Mouse (Mus musculus) lung, adult 2 months (tissue): Measurements from ENCODE around the gene Stom. TPM values are rescaled to one million over a fixed set of nuclear protein-coding genes. Genes with fewer than 3 reads are reported as not detected.
A peak's percentile ranks its signal among the peaks of the same experiment; 100 is the strongest.

Experiments used
- DNase-seq: peaks from one replicate; pipeline ENCODE4 v3.0.0; 2022
- H3K4me1 ChIP-seq: fragments of 200-500 bp; 2 replicates; pipeline ENCODE4 v1.6.1; 2011; ENCODE audit warnings: low read length; ENCODE audit not compliant: control insufficient read depth, insufficient read depth
- H3K4me3 ChIP-seq: fragments of 200-500 bp; replicated peaks from 2 replicates; pipeline ENCODE3; 2011; ENCODE audit warnings: low read depth, mild to moderate bottlenecking, control low read depth, low read length; ENCODE audit errors: extremely low read depth
- CTCF ChIP-seq: fragments of 200-500 bp; IDR thresholded peaks from 2 replicates; pipeline ENCODE4 v1.5.1; 2011; ENCODE audit warnings: mild to moderate bottlenecking, low read length, control low read depth; ENCODE audit not compliant: insufficient read depth
- POLR2A ChIP-seq: fragments of 200-500 bp; IDR thresholded peaks from 2 replicates; pipeline ENCODE4 v1.6.1; 2011; ENCODE audit warnings: low read depth, mild to moderate bottlenecking, control low read depth, low read length, borderline replicate concordance; ENCODE audit errors: extremely low read depth
- WGBS: fragments of 180-500 bp; shearing (Covaris S2); methylation state at CpG from one replicate; pipeline ENCODE4 v1.1.7; 2018; 5-methylcytosine and 5-hydroxymethylcytosine counted together
- polyA plus RNA-seq: library from polyadenylated mRNA; depleted of rRNA; stranded (reverse); fragments of >200 nt; gene quantifications from 2 replicates; pipeline ENCODE4 v1.2.3, GENCODE M21; 2012; rRNA removed

The Stom gene
- 45.1 and 69.5 TPM in 2 replicates for polyA plus RNA-seq

DNA sequence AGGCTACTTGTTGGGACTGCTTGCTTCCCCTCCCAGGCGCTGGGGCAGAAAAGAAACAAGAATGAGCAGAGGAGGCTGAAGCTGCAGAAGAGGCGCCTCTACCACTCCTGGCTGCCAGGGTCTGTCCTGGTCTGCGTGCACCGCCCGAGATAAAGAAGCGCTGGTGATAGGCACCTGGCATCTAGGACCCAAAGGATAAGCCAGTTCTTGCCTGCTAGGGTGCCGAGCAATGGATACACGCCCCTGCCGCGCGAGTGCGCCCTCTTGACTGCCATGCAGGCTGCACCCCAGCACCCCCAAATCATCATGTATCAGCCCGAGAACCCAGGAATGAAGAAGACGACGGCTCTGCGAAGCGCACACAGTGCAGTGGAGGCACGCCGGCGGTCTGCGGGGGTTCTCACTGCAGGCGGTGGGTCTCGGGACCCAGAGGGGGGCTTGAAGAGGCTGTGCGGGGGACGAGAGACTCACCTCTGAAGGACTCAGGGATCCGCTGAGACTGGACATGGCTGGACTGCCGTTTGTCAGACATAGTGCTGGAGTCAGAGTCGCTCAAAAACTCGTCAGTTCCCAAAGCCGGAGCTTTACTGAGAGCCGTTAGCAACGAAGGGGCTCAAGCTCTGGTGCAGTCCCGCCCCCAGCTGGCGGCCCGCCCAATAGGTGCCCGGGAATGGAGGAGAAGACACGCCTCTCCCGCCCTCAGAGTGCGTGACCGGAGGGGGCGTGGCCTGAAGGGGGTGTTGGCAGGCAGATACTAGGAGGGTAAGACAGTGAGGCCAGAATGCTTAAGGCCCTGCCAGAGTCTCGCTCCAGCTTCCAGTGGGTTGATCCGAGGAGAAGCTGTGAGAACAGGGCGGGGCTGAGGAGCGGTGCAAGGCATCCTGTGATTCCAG lies at the start of gene Stom:
Gene Stom, minus strand, starts transcription at position 589 of the 893 bp plus-strand sequence.
- peaks cover 11% of the 10 kb centered on the region for H3K4me1 ChIP-seq
- under 1% methylated on average over 45 of the region's 45 CpGs for WGBS
- H3K4me3 ChIP-seq, result peak within 1 kb of the TSS; percentile 79
- TF ChIP-seq CTCF (no peak), POLR2A (peak; percentile 86; the same call in 1 of the 2 replicates)
- DNase-seq, result peak; percentile 100

GRCm38 (mm10) chr2:35385441-35385871 lies 48.7 kb upstream of the Stom start:
- DNase-seq, result no peak
- Histone ChIP-seq H3K4me3 (no peak overlapping the region), H3K4me1 (no peaks in the 10 kb centered on the region)
- no peak for TF ChIP-seq POLR2A
- no peak for TF ChIP-seq CTCF
- 55% methylated on average over 9 of the region's 9 CpGs for WGBS

DNA sequence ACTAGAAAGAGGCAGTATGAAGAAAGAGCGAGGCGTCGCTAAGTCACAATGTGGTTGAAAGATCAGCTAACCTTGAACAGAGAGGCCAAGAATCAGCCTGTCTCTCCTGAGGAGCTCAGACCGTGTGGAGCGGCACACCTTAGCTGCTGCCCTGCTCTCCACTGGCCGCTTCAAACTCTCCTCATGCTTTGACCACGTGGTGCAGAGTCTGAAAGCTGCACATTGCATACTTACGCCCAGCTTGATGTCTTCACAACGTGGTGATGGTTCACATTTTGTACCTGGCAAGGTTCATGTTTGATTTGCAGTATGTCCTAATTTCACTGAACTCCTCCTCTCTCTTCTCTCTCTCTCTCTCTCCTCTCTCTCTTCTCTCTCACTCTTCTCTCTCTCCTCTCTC lies 42.5 kb upstream of the Stom start:
- TF ChIP-seq CTCF (no peak), POLR2A (no peak)
- Histone ChIP-seq H3K4me1 (no peaks in the 10 kb centered on the region), H3K4me3 (no peak overlapping the region)
- 66% methylated on average over 9 of the region's 9 CpGs for WGBS
- no peak for DNase-seq

DNA sequence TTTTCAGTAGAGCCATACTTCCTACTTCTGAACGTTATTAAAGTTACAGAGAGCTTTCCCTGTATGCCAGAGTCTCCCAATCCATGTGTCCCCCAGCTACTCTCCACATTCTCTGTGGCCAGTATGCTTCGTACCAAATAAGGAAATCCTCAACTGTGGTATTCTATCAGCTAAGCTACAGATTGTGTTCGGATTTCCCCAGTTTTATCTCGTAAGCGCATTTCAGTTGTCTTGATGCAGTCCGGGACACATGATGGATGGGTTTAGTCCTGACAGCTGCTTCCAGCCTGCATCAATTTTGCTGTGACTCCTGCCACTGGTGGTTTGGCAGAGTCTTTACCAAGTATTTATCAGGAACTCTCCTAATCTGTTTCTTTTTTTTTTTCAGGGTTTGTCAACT lies 40.8 kb upstream of the Stom start:
- 19% methylated on average over 6 of the region's 6 CpGs for WGBS
- no peaks in the 10 kb centered on the region for H3K4me1 ChIP-seq
- H3K4me3 ChIP-seq, result no peak overlapping the region
- no peak for TF ChIP-seq POLR2A
- no peak for TF ChIP-seq CTCF
- no peak for DNase-seq

DNA sequence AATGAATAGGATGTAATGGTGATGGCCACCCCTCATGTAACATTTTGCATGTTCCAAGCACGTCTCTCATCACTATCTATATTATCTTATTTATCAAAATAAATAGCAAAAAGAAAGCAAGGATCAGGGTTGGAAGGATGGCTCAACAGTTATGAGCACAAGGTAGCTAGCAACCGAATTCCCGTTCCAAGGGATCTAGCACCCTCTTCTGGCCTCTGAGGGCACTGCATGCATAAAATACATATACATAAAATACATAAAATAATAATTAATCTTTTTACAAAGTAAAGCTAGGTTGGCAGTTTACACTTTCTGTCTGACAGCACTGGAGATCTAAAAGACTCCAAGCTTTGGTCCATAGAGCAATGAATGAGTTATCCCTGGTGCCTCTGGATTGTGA lies 36.2 kb upstream of the Stom start:
- DNase-seq, result no peak
- Histone ChIP-seq H3K4me3 (no peak overlapping the region), H3K4me1 (no peaks in the 10 kb centered on the region)
- TF ChIP-seq CTCF (peak; percentile 56), POLR2A (no peak)
- WGBS, result 21% methylated on average over 3 of the region's 3 CpGs

GRCm38 (mm10) chr2:35370686-35371085 lies 33.9 kb upstream of the Stom start:
- H3K4me1 ChIP-seq, result no peaks in the 10 kb centered on the region
- H3K4me3 ChIP-seq, result no peak overlapping the region
- no peak for TF ChIP-seq POLR2A
- TF ChIP-seq CTCF, result no peak
- no peak for DNase-seq

DNA sequence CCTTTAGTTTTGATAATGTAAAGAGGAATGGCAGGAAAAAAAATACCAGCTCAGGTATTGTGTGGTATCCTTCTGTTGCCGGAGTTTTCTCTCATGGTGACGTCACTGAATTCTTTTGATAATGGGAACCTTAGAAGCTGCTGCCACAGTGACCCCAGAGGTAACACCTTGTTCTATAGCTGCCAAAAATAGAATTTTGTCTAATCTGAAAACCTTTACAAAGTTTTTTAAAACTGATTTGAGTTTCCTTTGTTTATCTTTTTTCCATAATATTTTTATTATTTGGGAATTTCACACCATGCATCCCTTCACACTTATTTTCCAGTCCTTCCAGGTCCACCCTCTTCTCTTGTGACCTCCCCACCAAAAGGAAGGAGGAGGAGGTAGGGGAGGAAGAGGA lies 30.9 kb upstream of the Stom start, which contains the start of gene 4930568D16Rik:
Gene 4930568D16Rik, minus strand, starts transcription at position 101 of the 400 bp plus-strand sequence.
- Histone ChIP-seq H3K4me3 (no peak within 1 kb of the TSS), H3K4me1 (no peaks in the 10 kb centered on the region)
- 50% methylated on average over 2 of the region's 2 CpGs for WGBS
- no peak for DNase-seq
- TF ChIP-seq POLR2A, result no peak
- no peak for TF ChIP-seq CTCF

GRCm38 (mm10) chr2:35349184-35349583 lies 12.4 kb upstream of the Stom start:
- Histone ChIP-seq H3K4me1 (no peaks in the 10 kb centered on the region), H3K4me3 (no peak overlapping the region)
- no peak for DNase-seq
- 32% methylated on average over 5 of the region's 5 CpGs for WGBS
- TF ChIP-seq CTCF, result peak; percentile 49; the same call in 1 of the 2 replicates
- TF ChIP-seq POLR2A, result no peak

DNA sequence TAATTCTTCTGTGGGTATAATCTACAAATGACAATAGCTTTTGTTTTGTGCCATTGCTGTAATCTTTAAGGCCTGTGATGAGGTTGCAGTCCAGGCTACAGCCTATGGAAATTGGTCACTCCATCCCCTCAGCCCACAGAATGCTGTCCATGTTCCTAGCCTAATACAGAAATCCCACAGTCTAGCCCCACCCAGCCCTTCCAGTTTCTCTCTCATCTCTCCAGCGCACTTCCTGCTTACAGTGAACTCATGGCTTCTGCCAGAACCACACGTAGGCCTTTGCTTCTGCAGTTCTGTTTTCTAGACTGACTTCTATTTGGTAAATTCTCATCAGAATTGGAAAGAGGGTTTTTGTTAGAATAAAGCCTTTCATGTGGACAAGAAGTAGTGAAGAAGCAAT lies 9.2 kb upstream of the Stom start:
- Histone ChIP-seq H3K4me1 (no peaks in the 10 kb centered on the region), H3K4me3 (no peak overlapping the region)
- TF ChIP-seq POLR2A (no peak), CTCF (no peak)
- WGBS, result 35% methylated on average over 2 of the region's 2 CpGs
- DNase-seq, result no peak

- WGBS, result 54% methylated on average over 3 of the region's 3 CpGs
These were observed 5.8 kb upstream of the Stom start for GRCm38 (mm10) chr2:35342605-35343004.

More at GRCm38 (mm10) chr2:35342605-35343004, 5.8 kb upstream of the Stom start:
- Histone ChIP-seq H3K4me3 (no peak overlapping the region), H3K4me1 (peaks cover 7% of the 10 kb centered on the region)
- TF ChIP-seq CTCF (no peak), POLR2A (no peak)
- no peak for DNase-seq
